Mouse (Mus musculus) right cerebral cortex, postnatal 4 days (tissue): ENCODE measurements around the gene Btn2a2.

ENCODE experiments used
- DNase-seq: peaks from one replicate; pipeline ENCODE4 v3.0.0-alpha.2; 2022

The Btn2a2 gene

DNA sequence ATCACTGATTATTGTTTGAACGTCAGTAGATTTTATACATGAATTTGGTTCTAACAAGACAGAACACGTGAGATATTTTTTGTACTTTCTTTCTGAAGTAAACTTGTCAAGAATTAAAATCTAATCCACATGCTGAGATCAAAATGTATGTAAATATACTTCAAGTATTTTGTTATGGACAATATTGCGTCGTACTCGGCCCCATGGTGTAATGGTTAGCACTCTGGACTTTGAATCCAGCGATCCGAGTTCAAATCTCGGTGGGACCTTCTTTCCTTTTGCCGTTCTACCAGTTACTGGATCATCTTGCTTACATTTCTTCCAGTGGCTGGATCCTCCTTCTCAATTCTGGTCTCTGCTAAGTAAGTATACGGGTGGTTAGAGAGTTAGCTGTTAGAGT, 30.8 kb upstream of the Btn2a2 start:
- peak; percentile 65 for DNase-seq

DNA sequence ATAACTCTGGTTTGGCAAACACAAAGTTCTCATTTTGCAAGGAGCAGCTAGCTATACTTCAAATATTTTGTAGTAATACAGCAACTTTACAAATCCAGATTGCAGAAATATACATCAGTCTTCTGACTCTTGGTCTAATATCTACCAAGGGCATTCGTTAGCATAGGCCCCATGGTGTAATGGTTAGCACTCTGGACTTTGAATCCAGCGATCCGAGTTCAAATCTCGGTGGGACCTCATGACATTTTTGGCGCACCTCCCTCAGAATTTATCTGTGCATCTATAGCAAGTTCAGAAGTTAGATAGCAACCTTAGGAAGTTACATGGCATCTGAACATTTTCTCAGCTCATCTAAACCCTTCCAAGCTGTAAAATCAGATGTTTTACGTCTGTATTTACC, 30.2 kb upstream of the Btn2a2 start:
- peak; percentile 62 for DNase-seq

DNA sequence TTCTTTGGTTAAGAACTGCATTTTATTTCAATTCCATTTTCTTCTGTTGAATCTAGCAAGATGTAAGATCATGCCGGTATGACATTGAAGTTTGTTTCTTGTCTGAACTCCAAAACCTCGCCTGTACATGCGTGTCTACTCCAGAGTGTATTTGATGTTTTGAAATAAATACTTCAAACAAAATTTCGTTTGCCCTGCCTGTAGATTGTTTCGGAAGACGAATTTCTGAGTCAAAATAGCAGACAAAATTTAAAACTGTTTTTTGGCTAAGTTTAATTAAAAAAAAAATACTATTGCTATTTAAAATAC, 29.6 kb upstream of the Btn2a2 start:
- no peak for DNase-seq

DNA sequence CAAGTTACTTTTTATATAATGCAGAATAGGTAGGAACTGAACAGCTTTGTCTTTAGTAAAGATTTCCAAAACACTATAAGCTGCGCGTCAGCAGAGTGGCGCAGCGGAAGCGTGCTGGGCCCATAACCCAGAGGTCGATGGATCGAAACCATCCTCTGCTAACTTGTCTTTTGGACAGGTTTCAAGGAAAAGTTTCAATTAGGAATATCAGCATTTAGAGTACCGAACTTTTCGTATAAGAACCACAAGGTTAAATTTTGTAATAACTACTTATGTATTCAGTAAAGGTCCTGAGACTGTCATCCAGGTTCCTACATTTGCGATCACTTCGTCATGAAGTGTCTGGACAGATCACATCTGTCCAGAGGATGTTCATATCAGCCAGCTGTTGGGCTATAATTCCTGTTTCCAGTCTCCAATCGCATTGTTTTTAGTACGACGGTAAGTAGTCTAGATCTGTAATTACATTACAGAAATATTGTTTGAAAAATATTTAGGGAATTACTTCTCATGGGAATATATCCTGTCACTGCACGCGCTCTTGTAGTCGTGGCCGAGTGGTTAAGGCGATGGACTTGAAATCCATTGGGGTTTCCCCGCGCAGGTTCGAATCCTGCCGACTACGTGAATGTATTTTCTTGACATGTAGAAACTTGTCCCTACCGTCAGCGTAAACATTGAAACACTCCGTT, 29.1 kb upstream of the Btn2a2 start:
- DNase-seq, result peak; percentile 89

DNA sequence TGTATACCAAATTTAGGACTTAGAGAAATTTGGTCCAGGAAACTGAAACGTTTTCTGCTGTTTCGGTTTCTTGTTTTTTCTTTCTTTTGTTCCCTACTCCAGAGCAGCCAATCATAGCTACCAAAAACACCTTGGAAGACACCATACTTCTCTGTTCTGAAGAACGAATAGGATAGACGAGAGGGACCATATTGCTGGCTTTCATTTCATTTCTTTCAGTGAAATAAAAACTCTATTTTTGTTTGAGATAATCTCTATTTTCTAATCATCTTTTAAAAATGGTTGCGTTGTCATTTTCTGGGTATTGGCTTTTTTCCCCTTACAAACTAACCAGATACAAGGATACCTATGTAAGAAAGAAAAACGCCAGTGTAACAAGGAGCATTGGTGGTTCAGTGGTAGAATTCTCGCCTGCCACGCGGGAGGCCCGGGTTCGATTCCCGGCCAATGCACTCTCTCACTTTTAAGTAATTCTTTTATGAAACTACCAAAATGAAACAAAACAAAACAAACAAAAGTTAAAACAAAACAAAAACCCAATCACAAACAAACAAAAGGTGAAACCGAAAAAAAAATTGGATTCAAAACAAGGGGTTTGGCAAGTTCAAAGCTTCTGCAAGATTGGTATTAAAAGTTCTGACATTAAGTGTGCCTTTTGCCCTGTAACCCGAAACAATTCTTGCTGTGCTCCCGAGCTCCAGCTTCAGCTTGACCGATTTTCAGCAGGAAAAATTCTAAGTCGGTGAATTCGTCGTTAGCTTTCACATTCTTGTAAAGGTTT, 28.4 kb upstream of the Btn2a2 start:
- peak; percentile 79 for DNase-seq

DNA sequence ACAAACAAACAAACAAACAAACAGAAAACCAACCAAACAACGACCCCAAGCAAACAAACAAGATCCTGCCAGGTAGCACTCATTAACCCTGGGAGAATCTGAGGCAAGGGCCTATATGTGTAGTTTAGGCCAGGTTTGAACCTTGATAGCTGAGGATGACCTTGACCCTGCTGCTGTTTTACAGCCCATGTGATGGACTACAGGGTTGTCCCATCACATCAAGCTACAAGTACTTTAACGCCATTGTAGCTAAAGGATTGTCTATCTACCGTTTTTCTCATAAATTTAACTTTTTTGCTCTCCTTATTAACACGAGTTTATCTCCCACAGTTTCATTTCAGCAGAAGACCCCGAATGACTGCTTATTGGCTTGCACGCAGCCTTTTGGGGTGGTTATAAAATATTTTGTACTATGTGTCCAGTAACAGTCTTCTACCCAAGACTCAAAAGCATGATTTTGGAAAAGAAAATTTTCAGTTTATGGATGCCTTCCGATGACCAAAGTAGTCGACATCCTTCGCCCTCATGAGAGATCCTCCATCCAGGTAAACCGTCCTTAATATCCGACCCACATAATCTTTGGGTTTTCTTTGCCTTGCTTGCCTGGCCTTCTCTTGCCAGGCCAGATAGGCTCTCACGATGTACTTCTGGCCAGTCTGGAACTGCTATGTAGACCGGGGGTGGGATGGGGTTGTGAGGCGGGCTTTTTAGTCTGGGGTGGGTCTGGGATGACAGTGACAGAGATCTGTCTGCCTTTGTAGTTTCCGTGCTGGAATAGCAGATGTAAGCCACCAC, 27.4 kb upstream of the Btn2a2 start:
- DNase-seq, result no peak

DNA sequence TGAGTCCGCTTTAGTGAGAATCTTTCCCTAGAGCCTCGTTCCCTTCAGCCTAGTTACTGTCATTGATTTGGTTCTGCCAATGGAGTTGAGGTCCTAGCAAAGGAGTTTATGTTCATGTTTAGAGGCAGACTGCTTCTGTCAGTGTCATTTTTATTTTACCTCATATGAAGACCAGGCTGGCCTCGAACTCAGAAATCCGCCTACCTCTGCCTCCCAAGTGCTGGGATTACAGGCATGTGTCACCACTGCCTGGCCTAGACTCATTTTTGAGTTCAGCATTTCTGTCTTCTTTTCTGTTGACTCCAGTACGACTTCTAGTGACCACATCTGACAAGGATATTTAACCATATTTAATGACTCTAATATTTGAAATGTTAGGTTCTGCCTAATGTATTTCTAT, 26.6 kb upstream of the Btn2a2 start:
- DNase-seq, result no peak

DNA sequence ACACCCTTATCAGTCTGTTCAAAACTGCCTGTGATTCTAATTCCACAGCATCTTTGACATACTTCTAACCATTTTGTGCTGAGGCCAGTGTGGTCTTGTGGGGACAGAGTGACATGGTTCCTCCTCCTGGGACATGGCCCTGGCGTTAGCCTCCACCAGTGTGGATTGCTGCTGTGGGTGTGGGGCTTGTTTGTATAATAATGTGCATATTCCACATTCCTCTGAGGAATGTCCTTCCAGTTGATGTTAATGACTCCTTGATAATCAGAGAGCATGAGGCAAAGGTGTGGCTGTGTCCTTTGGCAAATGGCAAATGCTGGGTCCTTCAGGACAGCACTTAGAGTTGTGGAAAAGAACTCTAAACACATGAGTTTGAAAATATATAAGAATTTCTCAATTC, 24.9 kb upstream of the Btn2a2 start:
- DNase-seq, result no peak

DNA sequence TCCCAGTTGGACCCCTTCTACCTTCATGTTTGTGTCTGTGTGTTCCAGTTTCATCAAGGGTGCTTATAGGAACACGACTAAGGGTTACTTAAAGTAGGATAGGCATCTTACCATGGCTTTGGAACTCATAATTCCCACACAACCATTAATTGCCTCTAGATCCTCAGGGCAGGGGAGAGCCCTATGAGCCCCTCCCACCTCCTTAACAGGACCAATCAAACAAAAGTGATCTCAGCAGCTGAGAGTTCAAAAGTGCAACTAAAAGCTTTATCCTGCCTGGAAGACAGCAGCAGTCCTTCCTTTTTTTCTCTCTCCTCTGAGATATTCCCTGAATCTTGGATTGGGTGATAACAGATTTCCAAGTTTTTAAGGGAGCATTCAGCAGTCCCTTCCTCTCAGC, 21.5 kb upstream of the Btn2a2 start:
- no peak for DNase-seq

DNA sequence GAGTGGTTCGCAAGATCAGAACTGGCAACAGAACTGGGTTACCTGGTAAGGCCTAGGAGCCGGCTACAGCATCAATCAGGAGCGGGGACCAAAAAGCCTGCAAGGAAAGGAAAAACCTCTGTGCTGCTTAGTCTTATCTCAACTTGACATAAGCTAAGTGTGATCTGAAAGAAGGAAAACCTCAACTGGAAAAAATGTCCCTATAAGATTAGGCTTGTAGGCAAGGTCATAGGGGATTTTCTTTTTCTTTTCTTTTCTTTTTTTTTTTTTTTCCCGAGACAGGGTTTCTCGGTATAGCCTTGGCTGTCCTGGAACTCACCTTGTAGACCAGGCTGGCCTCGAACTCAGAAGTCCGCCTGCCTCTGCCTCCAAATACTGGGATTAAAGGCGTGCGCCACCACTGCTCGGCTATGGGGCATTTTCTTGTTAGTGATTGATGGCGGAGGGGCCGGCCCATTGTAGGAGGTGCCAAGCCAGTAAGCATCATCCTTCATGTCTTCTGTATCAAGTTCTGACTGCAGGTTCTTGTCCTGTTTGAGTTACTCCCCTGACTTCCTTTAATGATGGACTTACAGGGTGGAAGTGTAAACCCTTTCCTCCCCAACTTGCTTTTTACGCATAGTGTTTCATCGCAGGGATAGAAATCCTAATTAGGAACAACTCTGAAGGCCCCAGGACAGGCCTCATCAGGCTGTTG, 18.3 kb upstream of the Btn2a2 start:
- DNase-seq, result no peak

DNA sequence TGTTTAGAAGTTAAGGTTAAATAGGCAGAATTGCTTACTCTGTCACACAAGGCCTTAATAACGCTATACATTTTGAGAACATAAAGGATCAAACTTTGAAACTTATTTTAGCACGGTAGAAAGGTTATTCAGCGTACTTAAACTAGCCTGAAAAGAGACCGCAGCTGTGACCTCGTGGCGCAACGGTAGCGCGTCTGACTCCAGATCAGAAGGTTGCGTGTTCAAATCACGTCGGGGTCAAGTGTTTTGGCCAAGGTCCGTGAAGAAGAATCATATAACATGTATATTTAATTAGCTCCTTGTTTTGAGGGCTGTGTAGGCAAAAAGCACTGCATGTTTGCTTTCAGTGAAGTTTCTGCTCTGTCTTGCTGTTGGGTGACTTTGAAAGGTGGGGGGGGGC, 17.7 kb upstream of the Btn2a2 start:
- DNase-seq, result peak; percentile 30

DNA sequence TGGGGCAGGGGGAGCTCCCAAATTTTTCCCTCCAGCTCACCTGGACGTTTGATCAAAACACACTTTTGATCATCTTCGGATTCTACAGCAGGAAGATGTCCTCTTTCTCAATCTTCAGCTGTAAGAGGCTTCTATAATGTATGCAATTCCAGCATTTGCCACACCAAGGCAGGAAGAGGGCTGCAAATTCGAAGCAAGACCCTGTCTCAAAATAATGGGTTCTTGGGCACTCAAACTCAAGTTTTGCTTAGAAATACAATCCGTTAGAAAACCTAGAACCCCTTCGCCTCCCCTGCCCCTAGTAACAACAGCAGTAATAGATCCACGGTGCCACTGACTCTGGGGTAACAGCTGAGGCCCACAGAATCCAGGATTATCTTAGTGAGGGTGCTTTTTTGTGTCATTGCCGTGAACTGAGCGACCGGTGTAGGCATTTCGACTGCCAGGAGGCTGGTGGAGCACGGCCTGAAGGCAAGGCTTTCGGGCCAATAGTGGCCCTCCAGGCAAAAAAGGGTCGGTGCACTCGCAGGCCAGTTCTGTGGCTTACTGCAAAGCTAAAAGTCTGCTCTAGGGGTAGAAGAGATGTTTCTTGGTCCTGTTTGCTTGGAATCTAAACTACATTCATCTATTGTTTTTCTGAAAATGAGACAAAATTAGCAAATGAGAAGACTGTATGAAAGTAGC, 17.1 kb upstream of the Btn2a2 start:
- DNase-seq, result no peak

DNA sequence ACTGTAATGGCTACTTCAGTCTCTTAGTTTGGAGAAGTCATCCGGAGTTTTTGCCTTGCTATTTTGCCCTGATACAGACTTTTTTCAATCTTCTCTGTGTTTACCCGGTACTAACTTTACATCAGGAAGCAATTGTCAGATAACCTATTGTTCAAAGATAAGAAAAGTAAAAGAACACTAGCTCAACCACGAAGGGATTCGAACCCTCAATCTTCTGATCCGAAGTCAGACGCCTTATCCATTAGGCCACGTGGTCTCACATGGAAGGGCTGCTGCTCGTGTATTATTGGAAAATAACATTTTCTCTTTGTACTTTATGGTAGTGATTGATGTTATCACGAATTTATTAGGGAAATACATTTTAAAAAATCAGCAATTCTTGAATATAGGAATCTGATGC, 15.1 kb upstream of the Btn2a2 start:
- DNase-seq, result peak; percentile 46

DNA sequence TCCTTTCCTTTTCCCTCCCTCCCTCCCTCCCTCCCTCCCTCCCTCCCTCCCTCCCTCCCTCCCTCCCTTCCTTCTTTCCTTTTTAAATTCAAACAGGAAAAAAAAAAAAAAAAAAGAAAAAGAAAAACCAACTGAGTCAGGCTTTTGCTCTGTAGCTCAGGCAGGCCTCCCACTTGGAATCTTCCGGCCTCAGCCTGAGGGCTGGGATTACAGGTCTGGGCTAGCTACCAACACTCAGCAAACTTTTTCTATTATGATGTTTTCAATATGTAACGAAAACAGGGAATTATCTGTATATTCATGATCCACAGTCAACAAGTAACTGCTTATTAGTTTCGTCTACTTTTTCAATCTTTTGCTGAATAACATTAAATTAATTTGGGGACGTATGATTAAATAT, 14.3 kb upstream of the Btn2a2 start:
- DNase-seq, result no peak

DNA sequence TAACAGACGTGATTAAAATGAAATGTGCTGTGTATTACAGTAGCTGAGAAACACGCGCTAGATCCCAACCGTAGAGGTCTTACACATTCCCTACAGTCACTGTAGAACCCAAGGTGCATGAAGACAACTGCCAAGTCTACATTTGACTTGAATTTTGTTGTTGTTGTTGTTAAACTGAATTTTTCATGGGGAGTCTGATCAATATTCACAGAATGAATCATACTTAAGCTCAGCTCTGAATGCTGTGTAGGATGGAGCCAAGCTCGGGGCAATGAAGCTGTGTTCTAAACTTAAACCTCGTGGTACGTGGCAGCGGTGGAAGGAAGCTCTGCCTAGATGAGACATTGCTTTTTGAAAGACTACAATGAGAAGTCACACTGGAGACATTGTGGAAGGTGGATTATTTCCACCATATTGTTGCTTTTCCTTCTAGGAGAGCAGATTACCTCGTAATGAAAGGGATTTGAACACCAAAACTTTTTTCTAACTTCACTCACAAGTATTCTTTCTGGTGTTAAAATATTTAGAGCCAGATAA, 13.4 kb upstream of the Btn2a2 start:
- DNase-seq, result no peak

DNA sequence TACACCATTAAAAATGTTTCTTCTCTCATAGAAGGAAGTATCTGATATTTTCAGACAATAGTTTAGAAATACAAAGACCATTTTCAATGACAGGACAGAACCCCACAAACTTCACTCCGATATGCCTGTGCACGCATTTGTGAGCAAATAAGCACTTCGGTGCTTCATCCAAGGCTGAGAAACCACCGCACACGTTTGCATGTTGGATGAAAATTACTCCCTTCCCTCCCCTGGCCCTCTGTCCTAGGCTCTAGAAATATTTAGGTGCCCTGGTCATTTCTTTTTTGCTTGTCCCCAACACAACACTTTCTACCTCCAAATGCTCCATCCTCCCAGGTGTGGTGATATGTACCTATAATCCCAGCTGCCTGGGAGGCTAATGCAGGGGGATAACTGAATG, 12.9 kb upstream of the Btn2a2 start:
- no peak for DNase-seq

DNA sequence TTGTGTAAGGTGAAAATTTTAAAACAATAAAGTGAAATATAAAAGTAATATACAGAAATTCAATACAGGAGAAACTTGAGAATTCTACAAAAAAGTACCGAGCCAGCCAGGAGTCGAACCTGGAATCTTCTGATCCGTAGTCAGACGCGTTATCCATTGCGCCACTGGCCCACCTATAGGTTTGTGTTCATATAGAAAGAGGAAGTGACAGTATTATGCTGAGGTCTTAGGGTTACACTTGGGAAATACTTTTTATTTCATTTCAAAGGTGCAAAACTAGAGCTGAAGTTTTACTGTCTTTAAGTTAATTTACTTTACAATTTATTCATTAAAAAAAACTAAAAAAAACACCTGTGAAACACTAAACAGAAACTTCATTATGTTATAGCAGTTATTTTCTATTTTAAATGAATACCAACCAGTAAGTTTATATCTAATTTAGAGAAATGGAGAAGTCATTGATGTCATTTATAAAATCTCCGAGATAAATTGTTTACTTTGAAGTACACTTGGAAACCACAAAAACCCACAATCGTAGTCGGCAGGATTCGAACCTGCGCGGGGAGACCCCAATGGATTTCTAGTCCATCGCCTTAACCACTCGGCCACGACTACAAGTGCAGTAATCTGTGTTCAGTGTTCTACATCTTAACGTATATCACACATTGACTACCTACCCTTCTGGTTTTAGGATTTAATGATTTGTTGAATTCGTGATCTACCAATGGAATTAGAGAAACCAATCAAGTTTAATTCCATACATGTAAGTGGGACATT, 12.0 kb upstream of the Btn2a2 start:
- DNase-seq, result peak; percentile 64

DNA sequence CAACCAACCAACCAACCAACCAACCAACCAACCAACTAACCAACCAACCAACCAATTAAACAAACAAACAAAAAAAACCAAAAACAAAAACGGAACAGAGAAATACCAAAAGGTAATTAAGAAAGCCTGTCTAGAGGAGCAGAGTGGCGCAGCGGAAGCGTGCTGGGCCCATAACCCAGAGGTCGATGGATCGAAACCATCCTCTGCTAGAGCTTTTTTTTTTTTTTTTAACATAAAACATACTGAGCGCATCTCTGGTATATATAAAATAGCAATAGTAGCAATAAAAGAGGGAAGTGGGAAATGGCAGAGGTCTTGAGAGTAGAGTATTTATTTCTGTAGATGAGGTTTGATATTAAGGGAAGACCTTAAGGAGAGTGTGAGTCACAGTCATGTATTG, 11.3 kb upstream of the Btn2a2 start:
- DNase-seq, result no peak

DNA sequence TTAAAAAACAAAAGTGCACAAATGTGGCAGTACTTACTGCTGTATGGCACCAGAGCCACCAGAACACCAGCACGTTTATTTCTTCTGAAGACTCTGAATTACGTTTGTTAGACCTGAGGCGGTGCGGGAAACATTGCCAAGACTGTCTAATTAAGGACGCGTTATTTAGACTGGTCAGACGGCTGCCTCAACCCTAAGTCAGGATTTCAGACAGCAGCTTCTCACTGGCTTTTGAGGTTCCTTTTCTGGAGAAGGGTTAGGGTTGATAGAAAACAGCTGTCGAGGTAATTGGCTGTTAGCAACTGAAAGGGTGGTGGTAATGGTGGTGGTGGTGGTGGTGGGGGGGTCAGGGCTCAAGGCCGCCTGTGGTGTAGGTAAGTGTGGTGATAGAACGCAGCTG, 10.0 kb upstream of the Btn2a2 start:
- DNase-seq, result no peak

DNA sequence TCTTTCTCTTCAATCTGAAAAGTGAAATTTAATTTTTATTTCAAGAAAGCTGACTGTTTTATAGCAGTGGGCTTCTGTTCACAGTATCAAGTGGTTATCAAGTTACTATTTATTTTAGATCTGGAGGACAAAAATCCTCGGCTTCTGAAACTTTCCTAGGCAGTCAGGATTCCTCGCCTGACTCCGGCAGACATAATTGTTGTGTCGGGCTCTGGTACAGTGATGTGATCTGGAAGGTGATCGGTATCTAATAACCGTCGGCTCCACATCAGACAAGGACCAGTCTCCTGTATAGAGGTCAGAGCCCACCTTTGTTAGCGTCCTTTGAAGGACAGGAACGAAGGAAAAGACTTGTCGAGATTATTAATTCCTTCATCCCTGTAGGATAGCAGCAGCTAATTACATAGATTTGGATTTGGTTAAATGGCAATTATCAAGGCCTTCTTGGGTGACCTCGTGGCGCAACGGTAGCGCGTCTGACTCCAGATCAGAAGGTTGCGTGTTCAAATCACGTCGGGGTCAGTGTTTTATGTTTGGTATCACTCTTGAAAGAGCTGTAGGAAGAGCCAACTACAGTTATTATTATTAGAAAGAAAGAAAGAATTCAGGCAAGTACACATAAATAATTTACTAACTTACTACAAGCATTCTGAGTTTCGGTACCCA, 9.1 kb upstream of the Btn2a2 start:
- DNase-seq, result no peak

DNA sequence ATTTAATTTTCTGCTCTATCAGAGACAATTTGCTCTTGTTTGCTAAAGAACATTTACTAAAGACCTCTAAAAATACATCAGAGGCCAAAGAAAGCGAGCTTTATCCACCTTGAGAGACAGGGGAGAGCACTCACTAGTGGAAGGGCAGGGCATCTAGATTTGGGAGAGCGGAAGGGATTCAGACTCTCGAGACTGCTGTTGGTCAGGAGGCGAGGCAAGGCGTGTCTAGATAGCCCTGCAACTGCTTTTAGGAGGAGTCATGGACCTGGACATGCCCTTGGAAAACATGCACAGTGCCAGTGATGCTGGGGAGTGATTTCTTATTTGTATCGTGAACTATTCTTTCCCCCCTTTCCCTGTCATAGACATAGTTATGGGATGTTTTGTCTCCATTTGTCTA, 6.9 kb upstream of the Btn2a2 start:
- DNase-seq, result no peak
